21 mouse cellular contexts compared by ENCODE assay signal in genomic region chr4:103655740-103656139, GRCm38 (mm10). TPM values are rescaled to one million over a fixed set of nuclear protein-coding genes. Genes with fewer than 3 reads are reported as not detected.
"Had no signal": no experiment of that assay in that cellular context is flagged by ENCODE, and none has a peak within 500 bp of the region (broad histone marks: within the 10 kb centered on the region; RNA-seq: fewer than 3 reads in every experiment).

No protein-coding gene starts in this region.

- H3K27ac ChIP-seq: lung, embryonic 15.5 days; macrophage; midbrain, embryonic 13.5 days; midbrain, embryonic 15.5 days; neural tube, embryonic 13.5 days; stomach, embryonic 15.5 days; stomach, postnatal 0 days had no signal

- H3K27me3 ChIP-seq: lung, embryonic 15.5 days; megakaryocyte, embryonic 14.5 days; midbrain, embryonic 13.5 days; midbrain, embryonic 15.5 days; neural tube, embryonic 13.5 days; stomach, embryonic 15.5 days had no signal

- H3K4me2 ChIP-seq: lung, embryonic 15.5 days; midbrain, embryonic 11.5 days; midbrain, embryonic 13.5 days; midbrain, embryonic 15.5 days; neural tube, embryonic 13.5 days; stomach, embryonic 15.5 days had no signal

- H3K36me3 ChIP-seq: lung, embryonic 15.5 days; midbrain, embryonic 13.5 days; midbrain, embryonic 15.5 days; neural tube, embryonic 13.5 days; stomach, embryonic 15.5 days had no signal

- H3K9ac ChIP-seq: liver, postnatal 0 days; lung, embryonic 15.5 days; midbrain, embryonic 13.5 days; midbrain, embryonic 15.5 days; neural tube, embryonic 13.5 days; stomach, embryonic 15.5 days had no signal

- H3K4me1 ChIP-seq: lung, embryonic 15.5 days; megakaryocyte, embryonic 14.5 days; midbrain, embryonic 13.5 days; midbrain, embryonic 15.5 days; neural tube, embryonic 13.5 days; stomach, embryonic 15.5 days had no signal

- H3K4me3 ChIP-seq: lung, embryonic 15.5 days; megakaryocyte, embryonic 14.5 days; midbrain, embryonic 13.5 days; midbrain, embryonic 15.5 days; neural tube, embryonic 13.5 days; stomach, embryonic 15.5 days had no signal

- DNase-seq: liver, postnatal 0 days; lung, adult 2 months; lung, postnatal 14 days; lung, postnatal 36 days; right cerebral cortex, postnatal 14 days; thymus, adult 2 months; thymus, postnatal 25 days; thymus, postnatal 4 days had no signal

- H3K9me3 ChIP-seq: lung, embryonic 15.5 days; midbrain, embryonic 13.5 days; midbrain, embryonic 15.5 days; neural tube, embryonic 13.5 days; stomach, embryonic 15.5 days had no signal

- ATAC-seq: liver, postnatal 0 days; lung, postnatal 0 days; midbrain, embryonic 13.5 days; midbrain, embryonic 15.5 days had no signal

RNA-seq across cellular contexts. Expression of gene Dab1, which starts 36.6 kb away (rescaled TPM):
- total RNA-seq: megakaryocyte progenitor cell, adult 5-6 weeks; monocyte, adult 5-6 weeks; neutrophil, adult 5-6 weeks had no signal
- polyA plus RNA-seq: macrophage had no signal
